Mouse (Mus musculus) spleen, postnatal 14 days (tissue): ENCODE results near the gene Plekha5.
"Not testable (repeated sequence)": the region's sequence is repeated elsewhere in the genome, so short reads cannot be mapped to it uniquely, and the experiment has no call there.

Experiments
- DNase-seq, 2 experiments: peaks; one replicate each; pipeline ENCODE4 v3.0.0; 2021 to 2022; ENCODE audit warnings: low spot score in 2 of 2

Gene Plekha5

DNA sequence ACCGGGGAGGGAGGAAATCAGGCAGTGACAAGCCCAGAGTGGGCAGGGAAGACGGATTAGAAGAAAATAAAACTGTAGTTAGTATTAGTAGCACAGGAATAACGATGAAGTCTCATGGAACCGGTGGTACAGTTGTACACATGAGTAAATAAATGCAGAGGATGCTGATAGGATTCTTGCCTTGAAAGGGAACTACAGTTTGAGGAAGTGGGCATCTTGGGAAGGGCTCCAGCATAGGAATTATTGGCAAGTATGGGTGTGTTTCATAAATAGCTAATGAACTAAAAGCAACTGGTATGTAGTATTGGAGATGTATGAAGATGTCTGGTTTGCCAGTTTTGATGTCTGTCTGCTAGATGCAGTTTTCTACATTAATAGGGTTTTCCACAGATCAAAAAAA, 99.7 kb downstream of the Plekha5 start:
- DNase-seq = no peak

DNA sequence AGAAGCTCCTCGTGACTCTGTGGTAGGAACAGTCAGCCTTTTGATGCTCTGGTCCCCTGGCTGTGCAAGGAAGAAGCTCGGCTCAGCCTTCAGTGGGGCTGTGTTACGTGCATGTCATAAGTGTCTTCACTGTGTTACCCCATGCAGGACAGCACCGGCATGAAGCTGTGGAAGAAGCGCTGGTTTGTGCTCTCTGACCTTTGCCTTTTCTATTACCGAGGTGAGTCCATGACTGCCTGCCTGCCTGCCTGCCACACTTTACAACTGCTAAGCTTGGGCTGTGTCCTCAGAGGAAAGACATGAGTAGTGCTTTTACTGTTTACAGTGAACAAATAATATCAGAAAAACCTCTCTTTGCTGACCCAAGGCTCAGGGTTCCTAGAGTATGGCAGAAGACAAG, 104.6 kb downstream of the Plekha5 start:
- DNase-seq = no peak

GRCm38 (mm10) chr6:140532858-140533257, 109.0 kb downstream of the Plekha5 start:
- DNase-seq = not testable (repeated sequence)

- DNase-seq = no peak
Measured at GRCm38 (mm10) chr6:140533606-140534005, 109.8 kb downstream of the Plekha5 start.

GRCm38 (mm10) chr6:140535504-140535903, 111.7 kb downstream of the Plekha5 start:
- no peak for DNase-seq

DNA sequence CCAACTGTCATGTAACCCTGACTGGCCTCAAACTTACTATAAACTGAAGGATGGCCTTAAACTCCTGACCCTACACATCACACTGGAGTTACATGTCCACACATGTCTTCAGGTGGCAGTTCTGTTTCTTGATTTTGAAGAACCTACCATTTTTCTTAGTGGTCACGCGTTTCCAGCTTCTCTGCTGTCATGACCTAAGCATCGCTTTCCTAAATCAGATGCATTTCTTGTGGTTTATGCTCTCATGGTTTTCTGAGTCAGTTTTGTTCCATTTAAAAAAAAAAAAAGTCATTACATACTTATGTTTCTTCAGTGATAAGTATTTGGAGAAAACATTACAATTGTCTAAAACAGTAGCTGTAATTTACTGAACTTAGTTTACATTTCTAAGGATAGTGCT, 118.1 kb downstream of the Plekha5 start:
- no peak for DNase-seq

- no peak for DNase-seq
Measured at GRCm38 (mm10) chr6:140543005-140543794, 119.3 kb downstream of the Plekha5 start.

GRCm38 (mm10) chr6:140546095-140546494, 122.2 kb downstream of the Plekha5 start:
- no peak for DNase-seq

DNA sequence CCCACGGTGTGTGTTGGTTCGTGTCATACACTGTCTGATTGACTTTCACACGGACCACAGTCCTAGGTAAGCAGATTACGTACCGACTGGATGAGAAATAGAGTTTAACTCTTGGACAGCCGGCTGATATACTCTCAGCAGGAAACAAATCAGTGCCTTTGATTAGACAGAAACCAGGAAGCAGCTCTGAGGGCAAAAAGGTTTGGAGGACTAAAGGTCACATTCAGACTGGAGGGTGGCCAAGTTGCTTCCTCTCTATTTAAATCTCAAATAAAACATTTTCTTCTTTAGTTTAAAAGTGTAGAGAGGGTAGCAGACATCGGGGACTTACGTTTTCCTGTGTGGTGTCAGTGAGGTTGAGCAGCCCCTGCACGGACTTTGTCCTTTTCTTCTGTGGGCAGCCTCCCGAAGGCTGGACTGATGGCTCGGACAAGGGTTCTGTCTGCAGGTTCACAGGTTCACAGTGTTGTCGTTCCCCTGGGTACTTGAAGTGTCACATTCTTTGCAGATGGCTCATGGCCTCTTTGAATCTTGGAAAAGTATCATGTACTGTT, 122.9 kb downstream of the Plekha5 start:
- DNase-seq = no peak

- DNase-seq = no peak
Measured at GRCm38 (mm10) chr6:140547203-140547944, 123.5 kb downstream of the Plekha5 start.

GRCm38 (mm10) chr6:140548082-140548769, 124.4 kb downstream of the Plekha5 start:
- no peak for DNase-seq

GRCm38 (mm10) chr6:140550741-140551140, 126.9 kb downstream of the Plekha5 start:
- no peak for DNase-seq

DNA sequence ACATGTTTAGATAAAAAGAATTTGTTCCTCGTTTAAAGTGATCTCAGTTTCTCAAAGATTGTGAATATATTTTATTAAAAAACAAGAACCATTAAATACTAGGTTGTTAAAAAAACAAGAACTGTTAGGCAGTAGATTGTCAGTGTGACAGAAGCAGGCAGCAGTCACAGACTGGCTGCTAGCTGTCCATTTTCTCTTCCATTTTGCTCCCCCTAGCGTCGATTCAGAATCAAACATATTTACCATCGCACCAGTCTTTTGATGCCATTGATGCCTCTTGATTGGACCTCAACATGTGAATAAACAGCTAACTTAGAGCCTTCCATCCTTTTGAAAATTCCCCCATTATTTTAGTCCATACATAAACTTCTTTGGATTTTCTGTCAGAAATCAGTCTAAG, 130.4 kb downstream of the Plekha5 start:
- no peak for DNase-seq

DNA sequence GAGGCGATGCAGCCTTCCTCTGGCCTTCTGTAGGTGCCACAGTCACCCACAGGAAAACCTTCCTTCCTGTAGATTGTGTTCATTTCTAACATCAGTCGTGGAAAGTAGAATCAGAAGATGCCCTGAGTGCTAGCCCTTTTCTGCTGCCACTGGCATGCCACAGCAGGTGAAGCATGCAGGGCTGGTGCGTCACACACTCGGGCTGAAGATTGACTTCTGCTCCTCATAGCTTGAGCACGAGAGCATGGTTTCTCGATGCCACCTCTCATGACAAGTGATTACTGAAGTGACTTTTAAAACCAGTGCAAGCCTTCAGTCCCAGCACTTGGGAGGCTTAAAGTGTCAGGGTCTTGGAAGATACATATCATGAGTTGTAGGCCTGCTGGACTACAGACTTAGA, 135.6 kb downstream of the Plekha5 start:
- no peak for DNase-seq

GRCm38 (mm10) chr6:140561151-140561916, 137.5 kb downstream of the Plekha5 start:
- DNase-seq = no peak

DNA sequence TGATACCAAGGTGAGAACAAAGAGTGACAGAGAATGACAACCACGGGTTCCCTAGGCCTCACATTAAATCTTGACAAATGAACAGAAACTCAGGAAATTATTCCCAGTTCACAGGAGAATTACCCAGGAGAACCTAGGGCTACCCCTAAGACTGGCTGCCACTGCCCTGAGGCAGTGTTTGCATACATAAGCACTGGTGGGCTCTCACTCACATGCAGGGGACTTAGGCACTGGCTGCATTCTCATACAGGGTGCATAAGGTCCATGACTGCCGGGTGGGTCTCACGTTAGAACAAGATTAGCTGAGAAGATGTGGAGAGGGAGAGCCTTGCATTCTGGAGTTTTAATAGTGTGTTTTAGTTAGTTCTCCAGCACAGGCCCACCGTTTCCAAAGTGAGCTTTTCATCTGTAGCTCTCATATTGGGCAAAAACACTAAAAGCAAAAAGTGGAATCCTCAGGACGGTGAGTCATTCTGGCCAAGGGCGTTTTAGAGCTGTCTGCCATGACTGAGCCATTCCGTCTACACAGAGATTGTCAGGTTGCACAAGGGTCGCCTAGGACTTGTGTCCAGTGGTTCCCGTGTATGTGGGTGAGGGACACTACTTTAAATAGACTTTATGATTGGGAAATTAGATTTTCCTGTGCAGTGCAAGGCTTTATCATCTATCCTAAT, 138.2 kb downstream of the Plekha5 start:
- no peak for DNase-seq

- no peak for DNase-seq
Measured at GRCm38 (mm10) chr6:140567199-140567598, 143.3 kb downstream of the Plekha5 start.

DNA sequence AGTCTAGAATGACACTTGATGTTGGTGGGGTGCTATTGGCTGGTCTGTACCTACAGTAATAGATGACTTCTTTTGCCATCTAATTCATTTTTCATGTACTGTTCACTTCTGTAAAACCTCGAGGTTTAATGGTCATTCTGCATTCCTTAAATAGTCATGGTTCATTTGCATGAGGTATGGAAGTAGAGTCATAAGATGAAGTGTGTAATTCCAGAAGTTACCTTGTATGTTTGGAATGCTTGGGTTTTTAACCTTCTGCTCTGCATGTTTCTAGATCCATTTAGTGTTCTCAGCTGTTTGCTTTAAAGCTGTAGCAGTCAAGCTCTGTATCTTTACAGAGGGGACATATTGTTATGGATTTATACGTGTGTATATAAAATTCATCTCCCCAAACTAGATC, 144.0 kb downstream of the Plekha5 start:
- DNase-seq = no peak

DNA sequence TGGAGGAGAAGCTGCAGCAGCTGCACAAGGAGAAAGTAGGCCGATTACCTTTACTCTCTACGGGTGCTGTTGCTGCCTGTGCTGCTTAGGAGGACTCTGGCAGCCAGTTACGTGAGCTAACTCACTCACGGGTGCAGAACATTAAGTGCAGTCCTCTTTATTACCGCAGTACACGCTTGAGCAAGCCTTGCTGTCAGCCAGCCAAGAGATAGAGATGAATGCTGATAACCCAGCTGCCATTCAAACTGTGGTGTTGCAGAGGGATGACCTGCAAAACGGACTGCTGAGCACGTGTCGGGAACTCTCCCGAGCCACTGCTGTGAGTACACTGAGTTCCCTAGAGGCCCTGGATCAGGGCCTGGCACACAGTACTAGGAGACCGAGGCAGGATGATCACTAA, 146.3 kb downstream of the Plekha5 start:
- DNase-seq = no peak

GRCm38 (mm10) chr6:140574943-140575342, 151.1 kb downstream of the Plekha5 start:
- no peak for DNase-seq

GRCm38 (mm10) chr6:140576133-140576532, 152.3 kb downstream of the Plekha5 start:
- no peak for DNase-seq
